Mouse (Mus musculus) kidney, postnatal 0 days (tissue): ENCODE results near the gene Ppip5k1. TPM values are rescaled to one million over a fixed set of nuclear protein-coding genes. Genes with fewer than 3 reads are reported as not detected.

Source experiments
- ATAC-seq: fragments of 200-750 bp; cut with Nextera tagmentation; replicated peaks from 2 replicates; pipeline ENCODE4 v1.8.0; 2017; ENCODE audit warnings: low read depth, moderate number of reproducible peaks, moderate TSS enrichment, moderate library complexity; ENCODE audit not compliant: low FRiP score
- DNase-seq: peaks from one replicate; pipeline ENCODE4 v3.0.0-alpha.2; 2016; ENCODE audit warnings: low spot score
- H3K27ac ChIP-seq: fragments of 300-500 bp; sonication (generic); 2 replicates; pipeline ENCODE4 v1.5.1; 2014; ENCODE audit warnings: mild to moderate bottlenecking
- H3K27me3 ChIP-seq: fragments of 300-500 bp; sonication (generic); 2 replicates; pipeline ENCODE4 v1.6.1; 2014; ENCODE audit warnings: low read length, mixed read lengths; ENCODE audit not compliant: insufficient read depth
- H3K36me3 ChIP-seq: fragments of 300-500 bp; sonication (generic); 2 replicates; pipeline ENCODE4 v1.6.1; 2014; ENCODE audit warnings: low read length, mixed read lengths; ENCODE audit not compliant: insufficient read depth
- H3K4me1 ChIP-seq: fragments of 300-500 bp; sonication (generic); replicated peaks from 2 replicates; pipeline ENCODE4 v1.6.1; 2014; ENCODE audit warnings: antibody characterized with exemption, low read length, mixed read lengths; ENCODE audit not compliant: insufficient read depth
- H3K4me2 ChIP-seq: fragments of 300-500 bp; sonication (generic); 2 replicates; pipeline ENCODE4 v1.6.1; 2014; ENCODE audit warnings: mild to moderate bottlenecking, low read length, moderate library complexity, mixed read lengths
- H3K4me3 ChIP-seq: fragments of 300-500 bp; sonication (generic); replicated peaks from 2 replicates; pipeline ENCODE4 v1.5.1; 2014; ENCODE audit warnings: low read depth, low read length
- H3K9ac ChIP-seq: fragments of 300-500 bp; sonication (generic); 2 replicates; pipeline ENCODE4 v1.6.1; 2014; ENCODE audit warnings: low read depth, low read length
- H3K9me3 ChIP-seq: fragments of 300-500 bp; sonication (generic); replicated peaks from 2 replicates; pipeline ENCODE4 v1.6.1; 2016; ENCODE audit warnings: low read length, inconsistent platforms, mixed read lengths
- CTCF ChIP-seq: IDR thresholded peaks from 2 replicates; pipeline ENCODE4 v1.5.1; 2016; ENCODE audit warnings: antibody characterized with exemption, low read depth, mild to moderate bottlenecking, moderate library complexity
- WGBS: fragments of 180-500 bp; shearing (Covaris S2); extraction: QIAGEN DNeasy Blood & Tissue Kit; methylation state at CpG from one replicate; pipeline ENCODE4 v1.1.7; 2014; 5-methylcytosine and 5-hydroxymethylcytosine counted together
- polyA plus RNA-seq: library from polyadenylated mRNA; unstranded; fragments of >200 nt; fragmentation: Nextera tagmentation; extraction: Ambion mirVana; gene quantifications from 2 replicates; pipeline ENCODE4 v1.2.1, GENCODE M21; 2015

Gene Ppip5k1
- polyA plus RNA-seq, 1 experiment from 2014 or later = 14.0 TPM

DNA sequence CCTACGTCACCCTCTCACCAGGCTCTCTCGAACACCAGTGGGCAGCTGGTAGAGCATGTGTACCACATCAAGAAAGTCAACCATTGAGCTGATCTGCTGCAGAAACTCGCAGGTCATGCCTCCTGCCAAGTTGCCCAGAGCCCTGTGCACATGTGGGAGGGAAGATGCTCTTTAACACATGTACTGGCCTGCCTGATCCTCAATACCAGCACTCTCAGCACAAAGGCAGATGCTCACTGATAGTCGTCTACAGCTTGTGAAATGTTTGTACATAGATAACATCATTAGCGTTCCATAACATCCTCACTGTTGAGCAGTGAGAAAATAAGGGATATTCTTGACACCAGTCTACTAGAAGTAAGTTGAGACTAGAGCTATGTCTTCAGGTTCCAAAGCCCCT lies 15.7 kb upstream of the Ppip5k1 start:
- no peaks in the 10 kb centered on the region for H3K36me3 ChIP-seq
- TF ChIP-seq CTCF = no peak
- H3K9ac ChIP-seq = no peak overlapping the region
- H3K9me3 ChIP-seq = no peaks in the 10 kb centered on the region
- no peak overlapping the region for H3K27ac ChIP-seq
- WGBS = 81% methylated on average over 5 of the region's 5 CpGs
- no peak overlapping the region for H3K4me2 ChIP-seq
- no peak overlapping the region for H3K4me3 ChIP-seq
- no peak for DNase-seq
- H3K27me3 ChIP-seq = no peaks in the 10 kb centered on the region
- ATAC-seq = no peak
- no peaks in the 10 kb centered on the region for H3K4me1 ChIP-seq

DNA sequence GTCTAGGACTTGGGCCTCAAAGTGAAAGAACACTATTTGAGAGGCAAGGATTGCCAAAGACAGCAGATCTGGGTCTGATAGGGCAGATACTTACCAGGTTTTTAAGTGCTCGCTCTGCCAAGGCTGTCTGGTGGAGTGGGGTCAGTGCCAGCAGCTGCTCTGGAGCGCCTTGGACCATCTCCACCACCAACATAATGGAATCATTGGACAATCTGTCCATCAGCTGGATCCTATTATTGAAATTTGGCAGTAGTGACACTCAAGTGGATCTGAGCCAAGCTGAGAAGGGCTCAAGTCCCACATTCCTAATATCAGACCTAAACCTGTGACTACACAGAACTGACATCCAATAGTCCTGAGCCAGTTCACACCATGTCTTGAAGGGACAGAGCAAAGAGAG lies 13.6 kb upstream of the Ppip5k1 start:
- Histone ChIP-seq H3K36me3 (no peaks in the 10 kb centered on the region), H3K4me2 (no peak overlapping the region)
- ATAC-seq = no peak

DNA sequence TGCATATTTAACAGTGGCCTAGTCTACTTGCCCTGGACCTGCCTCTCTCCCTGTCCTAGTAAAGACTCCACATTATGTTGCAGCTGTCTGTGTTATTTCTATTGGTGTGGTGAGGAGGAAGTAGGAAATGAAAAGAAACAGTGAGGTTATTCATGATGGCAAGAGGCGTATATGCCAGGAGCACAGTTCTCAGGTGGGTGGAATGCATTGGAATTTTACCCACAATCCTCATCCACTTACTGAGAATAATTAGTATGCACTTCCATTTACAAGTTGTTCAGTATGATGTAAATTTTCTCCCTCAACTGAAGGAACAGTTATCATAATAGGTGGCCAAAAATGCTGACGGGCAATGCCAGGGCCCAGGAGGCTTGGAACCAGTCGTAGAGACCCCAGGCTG lies 8.5 kb upstream of the Ppip5k1 start:
- Histone ChIP-seq H3K4me2 (no peak overlapping the region), H3K9me3 (no peaks in the 10 kb centered on the region), H3K4me1 (0 out of 2 replicates have a peak, but pooled peaks cover 2% of the 10 kb centered on the region), H3K9ac (no peak overlapping the region), H3K4me3 (no peak overlapping the region), H3K36me3 (no peaks in the 10 kb centered on the region), H3K27ac (no peak overlapping the region), H3K27me3 (no peaks in the 10 kb centered on the region)
- 87% methylated on average over 3 of the region's 3 CpGs for WGBS
- no peak for ATAC-seq
- TF ChIP-seq CTCF = no peak
- DNase-seq = no peak

More for the DNA sequence above, 13.6 kb upstream of the Ppip5k1 start:
- DNase-seq = no peak
- H3K27me3 ChIP-seq = no peaks in the 10 kb centered on the region
- no peak overlapping the region for H3K9ac ChIP-seq
- no peak overlapping the region for H3K4me3 ChIP-seq
- H3K4me1 ChIP-seq = no peaks in the 10 kb centered on the region
- H3K27ac ChIP-seq = no peak overlapping the region
- no peaks in the 10 kb centered on the region for H3K9me3 ChIP-seq
- WGBS = 89% methylated on average over 2 of the region's 2 CpGs
- TF ChIP-seq CTCF = no peak

DNA sequence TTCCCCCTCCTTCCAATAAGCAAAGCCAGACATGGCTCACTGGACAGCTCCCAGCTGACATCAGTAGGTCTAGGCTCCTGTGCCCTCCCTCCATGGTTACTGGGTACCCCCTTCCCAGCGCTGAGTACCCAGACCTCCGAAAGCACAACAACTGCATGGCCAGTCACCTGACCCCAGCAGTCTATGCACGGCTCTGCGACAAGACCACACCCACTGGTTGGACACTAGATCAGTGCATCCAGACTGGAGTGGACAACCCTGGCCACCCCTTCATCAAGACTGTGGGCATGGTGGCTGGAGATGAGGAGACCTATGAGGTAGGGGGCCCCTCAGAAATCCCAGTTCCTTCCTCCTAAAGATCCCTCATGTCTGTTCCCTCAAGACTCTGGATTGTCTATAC lies 4.3 kb upstream of the Ppip5k1 start:
- Histone ChIP-seq H3K4me2 (no peak overlapping the region), H3K27me3 (no peaks in the 10 kb centered on the region), H3K9me3 (no peaks in the 10 kb centered on the region), H3K36me3 (no peaks in the 10 kb centered on the region), H3K4me1 (peaks cover 8% of the 10 kb centered on the region; the same call in 1 of the 2 replicates), H3K9ac (no peak overlapping the region), H3K4me3 (no peak overlapping the region), H3K27ac (no peak overlapping the region)
- no peak for TF ChIP-seq CTCF
- DNase-seq = no peak
- WGBS = 30% methylated on average over 4 of the region's 4 CpGs
- no peak for ATAC-seq

DNA sequence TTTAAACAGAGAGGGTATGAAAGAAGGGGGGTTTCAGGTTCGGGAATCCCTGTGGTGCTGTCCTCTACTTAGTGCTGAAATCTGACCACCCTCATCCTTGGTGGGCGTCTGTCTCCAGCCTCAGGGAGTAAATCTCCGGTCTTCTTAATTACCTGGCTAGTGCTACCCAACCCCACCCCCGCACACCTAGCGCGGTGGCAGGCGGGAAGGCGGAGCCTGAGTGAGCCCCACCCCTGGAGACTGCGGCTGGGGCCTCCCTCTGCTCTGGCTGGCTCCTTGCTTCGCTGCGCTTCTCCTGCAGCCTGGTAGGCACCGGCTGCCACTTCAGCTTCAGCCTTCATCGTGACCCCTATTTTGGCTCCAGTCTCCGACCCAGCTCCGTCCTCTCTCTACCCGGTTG lies 3.2 kb upstream of the Ppip5k1 start:
- Histone ChIP-seq H3K4me2 (peak overlapping the region; percentile 50), H3K9me3 (no peaks in the 10 kb centered on the region), H3K27me3 (no peaks in the 10 kb centered on the region), H3K4me1 (peaks cover 8% of the 10 kb centered on the region; the same call in 1 of the 2 replicates), H3K36me3 (no peaks in the 10 kb centered on the region), H3K27ac (no peak overlapping the region), H3K4me3 (peak overlapping the region; percentile 23), H3K9ac (0 out of 2 replicates have a peak overlapping the region, but pooled peaks have one; percentile 31)
- DNase-seq (peak; percentile 75), ATAC-seq (peak; percentile 75)
- under 1% methylated on average over 16 of the region's 16 CpGs for WGBS
- TF ChIP-seq CTCF = no peak

DNA sequence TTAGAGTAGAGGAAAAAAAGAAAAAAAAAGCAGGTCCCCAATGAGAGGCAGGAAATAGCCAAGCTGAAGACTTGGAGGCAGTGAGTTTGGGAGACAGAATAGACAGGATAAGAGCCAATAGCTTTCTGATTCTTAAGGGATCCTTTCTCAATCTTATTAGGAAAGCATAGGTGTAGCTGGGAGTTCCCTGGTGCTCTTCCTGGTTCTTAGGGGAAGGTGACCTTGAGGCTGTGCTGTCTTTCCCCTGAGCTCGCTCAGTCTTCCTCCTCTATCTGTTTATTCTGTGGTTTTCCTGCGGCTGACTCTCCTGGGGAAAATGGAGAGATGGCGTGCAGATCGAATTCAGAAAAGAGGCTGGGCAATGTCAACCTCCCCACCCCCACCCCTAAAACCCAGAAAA lies 2.8 kb upstream of the Ppip5k1 start:
- Histone ChIP-seq H3K4me2 (peak overlapping the region; percentile 50), H3K27me3 (no peaks in the 10 kb centered on the region), H3K4me3 (peak overlapping the region; percentile 23), H3K9ac (no peak overlapping the region), H3K36me3 (no peaks in the 10 kb centered on the region), H3K9me3 (no peaks in the 10 kb centered on the region), H3K4me1 (peaks cover 8% of the 10 kb centered on the region; the same call in 1 of the 2 replicates), H3K27ac (no peak overlapping the region)
- WGBS = 0% methylated on average over 4 of the region's 4 CpGs
- DNase-seq (no peak), ATAC-seq (no peak)
- TF ChIP-seq CTCF = no peak

DNA sequence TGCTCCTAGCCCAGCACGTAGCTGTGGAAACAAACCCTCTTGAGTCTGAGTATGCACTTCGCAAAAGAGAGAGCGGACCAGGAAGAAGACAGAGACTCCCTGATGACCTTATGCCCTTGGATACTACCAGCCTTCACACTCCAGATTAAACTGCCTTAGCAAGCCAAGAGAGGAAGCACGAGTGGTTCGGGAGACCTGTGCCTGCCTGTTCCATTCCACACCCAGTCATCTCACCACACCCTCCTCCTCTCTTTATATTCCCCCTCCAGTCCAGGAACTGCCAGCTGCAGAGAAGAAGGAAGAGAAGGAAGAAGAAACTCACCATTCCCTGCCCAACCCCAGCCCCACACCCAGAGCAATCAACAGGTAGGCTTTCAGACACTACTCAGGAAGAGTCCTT lies 2.3 kb upstream of the Ppip5k1 start, which contains the start of gene Ckmt1:
Ckmt1 (plus strand) TSS at position 221 of the 400 bp plus-strand sequence.
- peaks cover 8% of the 10 kb centered on the region; the same call in 1 of the 2 replicates for H3K4me1 ChIP-seq
- no peak for ATAC-seq
- no peaks in the 10 kb centered on the region for H3K36me3 ChIP-seq
- no peaks in the 10 kb centered on the region for H3K9me3 ChIP-seq
- no peaks in the 10 kb centered on the region for H3K27me3 ChIP-seq
- no peak within 1 kb of the TSS for H3K27ac ChIP-seq
- H3K4me2 ChIP-seq = peak within 1 kb of the TSS; percentile 50
- no peak for TF ChIP-seq CTCF
- 0 out of 2 replicates have a peak within 1 kb of the TSS, but pooled peaks have one; percentile 31 for H3K9ac ChIP-seq
- peak within 1 kb of the TSS; percentile 23 for H3K4me3 ChIP-seq
- 39% methylated on average over 5 of the region's 5 CpGs for WGBS
- DNase-seq = no peak
